Mouse (Mus musculus) ES-E14 (cell line): ENCODE measurements around the gene Slc25a47.

ENCODE experiments used
- MAFK ChIP-seq: IDR thresholded peaks from 2 replicates; pipeline ENCODE4 v1.6.1; 2014; ENCODE audit warnings: mild to moderate bottlenecking, low read depth, low read length, inconsistent platforms; ENCODE audit not compliant: insufficient read depth
- ZC3H11A ChIP-seq: IDR thresholded peaks from 2 replicates; pipeline ENCODE4 v1.6.1; 2012; ENCODE audit warnings: low read depth, mild to moderate bottlenecking, inconsistent platforms, low read length, borderline replicate concordance

DNA sequence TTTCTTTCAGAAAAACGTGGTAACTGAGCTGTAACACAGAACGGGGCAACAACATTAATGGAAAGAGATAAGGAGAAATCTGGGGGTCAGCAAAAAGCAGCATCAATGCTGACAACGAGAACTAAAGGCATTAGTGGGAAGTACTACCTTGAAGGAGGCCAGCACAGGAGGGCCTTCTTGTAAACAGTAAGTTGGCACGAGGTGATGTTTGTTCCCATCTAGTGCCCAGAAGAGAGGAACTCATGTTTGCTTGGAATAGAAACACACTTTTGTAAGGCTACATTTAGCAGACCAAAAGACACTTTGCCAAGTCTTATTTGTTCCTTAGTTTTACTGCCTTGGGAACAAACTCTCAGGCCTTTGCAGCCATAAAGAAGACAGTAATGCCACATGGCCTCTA lies 52.8 kb downstream of the Slc25a47 start:
- TF ChIP-seq MAFK (no peak), ZC3H11A (no peak)
